ENCODE assay signal across 8 mouse cellular contexts in the genomic region with DNA sequence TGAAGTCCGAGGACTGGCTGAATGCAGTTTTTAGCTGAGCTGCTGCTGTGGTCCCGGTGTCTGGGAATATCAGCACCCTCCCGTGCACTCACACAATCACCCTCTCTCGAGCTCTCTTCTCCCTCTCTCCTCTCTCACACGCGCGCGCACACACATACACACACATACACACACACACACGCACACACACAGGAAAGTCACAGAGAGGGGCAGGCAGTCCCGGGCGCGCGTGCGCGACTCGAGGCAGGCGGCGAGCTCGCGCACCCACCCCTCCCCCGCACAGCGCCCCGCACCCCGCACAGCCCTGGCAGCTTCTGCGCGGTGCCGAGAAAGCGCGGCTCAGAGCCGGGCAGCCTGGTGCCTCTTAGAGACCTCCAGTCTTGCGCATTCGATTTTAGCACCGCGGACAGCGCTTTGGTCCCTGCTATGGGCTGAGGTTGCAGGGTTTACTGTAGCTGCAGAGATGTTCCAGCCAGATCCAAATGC. TPM values are rescaled to one million over a fixed set of nuclear protein-coding genes. Genes with fewer than 3 reads are reported as not detected.
A peak's percentile ranks its signal among the peaks of the same experiment; 100 is the strongest.
DNase-seq lines count a peak whose midpoint lies in the region; ATAC-seq and TF ChIP-seq lines count a peak whose summit lies in the region.

Gene Gria2 (minus strand): TSS at position 240 of the 486 bp plus-strand sequence.

- H3K36me3 ChIP-seq in forebrain, embryonic 12.5 days (replicated peaks) = no peaks in the 10 kb centered on the region
- no peaks in the 10 kb centered on the region for H3K36me3 ChIP-seq in liver, postnatal 0 days (replicated peaks; ENCODE audit: insufficient read depth, low read length)

- peaks cover 11% of the 10 kb centered on the region for H3K4me1 ChIP-seq in forebrain, embryonic 12.5 days
- 0 out of 2 replicates have a peak, but pooled peaks cover 6% of the 10 kb centered on the region for H3K4me1 ChIP-seq in liver, postnatal 0 days (ENCODE audit: insufficient read depth)

- H3K4me3 ChIP-seq in forebrain, embryonic 12.5 days (replicated peaks) = peak within 1 kb of the TSS; percentile 60
- peak within 1 kb of the TSS; percentile 69 for H3K4me3 ChIP-seq in layer of hippocampus, adult 2 months
- no peak within 1 kb of the TSS for H3K4me3 ChIP-seq in liver, postnatal 0 days (ENCODE audit: low read depth, low read length)

- H3K9ac ChIP-seq in forebrain, embryonic 12.5 days = peak within 1 kb of the TSS; percentile 69
- no peak within 1 kb of the TSS for H3K9ac ChIP-seq in liver, postnatal 0 days (replicated peaks)

- intact Hi-C loops in heart, postnatal 36 days (cut with DNase I) = loop anchor here (2.0 kb wide), 1 partner anchor 724 kb away; no protein-coding TSS in a partner anchor

- no peak for TF ChIP-seq CTCF in layer of hippocampus, adult 2 months (conservative IDR thresholded peaks at IDR 0.05)
- no peak for TF ChIP-seq CTCF in liver, postnatal 0 days (IDR thresholded peaks at IDR 0.05; ENCODE audit: low read depth)

- 2% methylated on average over 35 of the region's 35 CpGs for WGBS in forebrain, embryonic 12.5 days
- 2% methylated on average over 35 of the region's 35 CpGs for WGBS in liver, postnatal 0 days (ENCODE audit: insufficient replicate concordance)

- peak; percentile 91 for ATAC-seq in forebrain, embryonic 12.5 days (ENCODE audit: low FRiP score)
- peak; percentile 54 for ATAC-seq in liver, postnatal 0 days

- peak; percentile 87 for DNase-seq in ES-CJ7 (ENCODE audit: low read depth, low spot score)
- peak; percentile 88 for DNase-seq in brain, embryonic 18.5 days (ENCODE audit: low read depth, low spot score)
- peak; percentile 11 to 30 for DNase-seq in heart, postnatal 36 days
- peak; percentile 92 to 94 for DNase-seq in layer of hippocampus, adult 2 months (ENCODE audit: low spot score in 2 of 2)
- DNase-seq in liver, postnatal 0 days = peak; percentile 55
- peak; percentile 90 for DNase-seq in retina, postnatal 1 day
- DNase-seq in urinary bladder, postnatal 25 days (ENCODE audit: low spot score) = peak; percentile 50

- H3K4me2 ChIP-seq in forebrain, embryonic 12.5 days = peak within 1 kb of the TSS; percentile 80
- H3K4me2 ChIP-seq in liver, postnatal 0 days (ENCODE audit: low read depth, low read length) = peak within 1 kb of the TSS; percentile 27; the same call in 1 of the 2 replicates

- no peaks in the 10 kb centered on the region for H3K27me3 ChIP-seq in forebrain, embryonic 12.5 days
- H3K27me3 ChIP-seq in liver, postnatal 0 days (ENCODE audit: insufficient read depth, low read length) = peaks cover 27% of the 10 kb centered on the region

- no peaks in the 10 kb centered on the region for H3K9me3 ChIP-seq in forebrain, embryonic 12.5 days
- no peaks in the 10 kb centered on the region for H3K9me3 ChIP-seq in liver, postnatal 0 days (ENCODE audit: low read length)

- peak within 1 kb of the TSS; percentile 78 for H3K27ac ChIP-seq in forebrain, embryonic 12.5 days
- peak within 1 kb of the TSS; percentile 99 for H3K27ac ChIP-seq in layer of hippocampus, adult 2 months
- no peak within 1 kb of the TSS for H3K27ac ChIP-seq in liver, postnatal 0 days (ENCODE audit: low read depth)

- no peak for TF ChIP-seq EP300 in liver, postnatal 0 days (IDR thresholded peaks at IDR 0.05; ENCODE audit: low read depth)

RNA-seq across cellular contexts. Expression of gene Gria2, which starts in this region (rescaled TPM):
- 46.8 and 48.1 TPM in 2 replicates for polyA plus RNA-seq in forebrain, embryonic 12.5 days (2016; fragmentation: Nextera tagmentation; extraction: Ambion mirVana)
- total RNA-seq in heart, postnatal 36 days (2021) = under 1 TPM in 1 of 2 experiments, not detected in 1; 0.06 TPM
- total RNA-seq in layer of hippocampus, adult 2 months (2021) = 100 to 1,000 TPM; 712 to 741 TPM
- polyA plus RNA-seq in liver, postnatal 0 days (2015; fragmentation: Nextera tagmentation; extraction: Ambion mirVana) = not detected in 2 replicates

Comparison
In these comparisons a context has a peak if more than half of its experiments do, and no peak if none do; other contexts are left out.
1. RNA of gene Gria2 (total RNA-seq): 712 to 741 TPM in layer of hippocampus, adult 2 months; 0.06 TPM in heart, postnatal 36 days; every median in the first group is over 100 times any median in the second.
2. RNA of gene Gria2 (polyA plus RNA-seq): 46.8 to 48.1 TPM in forebrain, embryonic 12.5 days; not detected in liver, postnatal 0 days; every median in the first group is over 10 times any median in the second.
3. Peak in DNase-seq in heart, postnatal 36 days; RNA of the gene not detected or under 1 TPM.
4. Peak in DNase-seq, ATAC-seq and H3K4me2 ChIP-seq in liver, postnatal 0 days; RNA of the gene not detected or under 1 TPM.
5. DNase-seq: peak in every context shown above with its lines; median percentile 93 in layer of hippocampus, adult 2 months; 90 in retina, postnatal 1 day; 88 in brain, embryonic 18.5 days; 87 in ES-CJ7; 55 in liver, postnatal 0 days; 50 in urinary bladder, postnatal 25 days; 20 in heart, postnatal 36 days.